Mouse (Mus musculus): ENCODE measurements around the gene Ank3. TPM values are rescaled to one million over a fixed set of nuclear protein-coding genes. Genes with fewer than 3 reads are reported as not detected.

Gene Ank3
- total RNA-seq, 1 experiment from 2014 or later, result 1.6 TPM

DNA sequence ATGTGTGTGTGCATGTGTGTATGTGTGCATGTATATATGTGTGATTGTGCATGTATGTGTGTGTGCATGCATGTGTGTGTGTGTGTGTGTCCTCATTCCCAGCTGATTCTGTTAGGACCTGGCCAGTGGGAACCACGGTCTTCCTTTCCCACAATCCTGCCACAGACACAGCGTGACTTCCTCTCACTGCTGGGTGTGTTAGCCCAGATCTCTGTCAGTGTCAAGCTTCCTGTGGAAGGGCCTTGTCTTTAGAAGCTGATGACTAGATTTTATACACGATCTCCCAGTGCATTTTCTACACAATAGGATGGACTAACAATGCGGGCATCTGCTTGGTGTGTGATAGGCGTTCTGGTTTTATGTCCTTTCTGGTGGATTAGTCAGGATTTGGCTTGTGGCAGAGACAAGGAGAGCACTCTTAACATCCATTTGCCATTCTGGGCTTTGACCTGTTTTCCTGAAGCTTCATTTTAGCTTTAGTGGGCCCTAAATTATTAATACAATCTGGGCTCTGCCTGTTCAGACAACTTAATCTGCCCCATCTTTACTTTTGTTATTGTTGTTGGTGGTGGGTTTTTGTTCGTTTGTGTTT is 322.4 kb downstream of the Ank3 start:
- ATAC-seq (ENCODE audit: extremely low read depth, insufficient number of reproducible peaks, low FRiP score, poor library complexity, severe bottlenecking), result no peak

DNA sequence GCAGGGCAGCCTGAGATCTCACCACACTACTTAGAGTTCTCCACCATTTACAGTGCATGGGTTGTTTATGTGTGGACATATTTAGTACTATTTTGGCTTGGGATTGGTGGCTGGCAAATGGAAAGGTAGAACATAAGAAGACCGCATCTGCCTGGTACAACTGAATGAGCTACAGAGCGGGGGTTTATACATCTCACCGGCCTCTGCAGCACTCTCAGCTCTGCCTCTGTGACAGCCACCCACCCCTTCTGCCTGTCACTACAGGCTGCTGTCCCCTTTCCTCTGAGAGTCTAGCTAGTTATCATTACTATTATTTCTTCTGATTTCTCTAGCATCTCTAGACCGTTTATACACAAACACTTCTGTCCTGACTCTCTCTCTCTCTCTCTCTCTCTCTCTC is 325.6 kb downstream of the Ank3 start:
- no peak for ATAC-seq (ENCODE audit: extremely low read depth, insufficient number of reproducible peaks, low FRiP score, poor library complexity, severe bottlenecking)

DNA sequence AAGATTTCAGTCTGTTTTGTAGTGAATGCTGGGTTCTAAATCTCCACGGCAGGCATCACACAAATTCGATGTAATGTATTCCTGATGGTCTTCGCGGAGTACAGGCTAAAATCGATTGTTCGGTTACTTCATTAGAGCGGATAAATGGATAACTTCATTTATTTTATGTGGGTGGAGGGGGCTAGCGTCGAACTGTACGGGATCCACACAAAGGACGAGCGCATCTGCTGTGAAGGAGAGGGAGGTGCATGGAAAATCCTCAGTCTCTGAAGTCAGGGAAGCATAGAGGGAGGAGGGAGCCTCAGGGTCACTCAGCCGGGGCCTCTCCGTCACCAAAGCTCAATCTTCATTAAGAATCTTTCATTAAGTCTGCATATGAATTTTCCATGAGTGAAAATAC is 326.5 kb downstream of the Ank3 start:
- ATAC-seq (ENCODE audit: extremely low read depth, insufficient number of reproducible peaks, low FRiP score, poor library complexity, severe bottlenecking), result no peak

DNA sequence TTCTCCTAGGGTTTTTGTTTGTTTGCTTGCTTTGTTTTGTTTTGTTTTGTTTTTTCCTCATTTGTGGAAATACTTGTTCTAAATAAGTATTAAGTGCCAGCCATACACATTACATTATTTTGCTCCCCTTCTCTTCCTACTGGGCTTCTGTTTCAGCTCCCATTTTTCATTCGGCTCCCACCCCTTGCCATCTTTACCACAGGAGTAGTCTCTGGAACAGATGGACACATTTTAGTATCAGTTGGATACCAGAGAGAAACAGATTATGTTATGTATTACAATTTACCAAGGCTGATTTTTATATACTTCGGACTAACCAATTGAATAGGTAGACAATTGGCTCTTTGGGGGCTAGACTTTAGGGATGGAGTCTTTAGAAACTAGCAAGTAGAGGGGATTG is 327.7 kb downstream of the Ank3 start:
- no peak for ATAC-seq (ENCODE audit: extremely low read depth, insufficient number of reproducible peaks, low FRiP score, poor library complexity, severe bottlenecking)

DNA sequence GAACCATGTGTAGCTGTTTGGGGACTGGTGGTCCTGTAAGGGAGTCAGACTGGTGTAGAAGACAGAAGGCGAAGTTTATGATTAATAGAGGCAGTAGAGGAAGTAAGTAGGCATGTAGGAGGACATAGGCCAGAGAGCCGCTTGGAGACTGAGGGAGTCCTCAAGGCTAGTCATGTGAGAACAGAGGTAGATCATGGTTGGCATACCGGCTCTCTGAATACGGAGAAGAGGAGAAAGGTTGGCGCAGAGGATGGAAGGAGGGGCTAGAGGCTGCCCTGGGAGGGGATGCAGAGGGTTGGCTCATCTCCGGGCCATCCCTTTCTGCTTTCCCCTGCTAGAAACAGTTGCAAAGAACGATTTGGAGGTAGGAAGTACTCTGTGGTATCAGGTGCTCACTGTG is 328.2 kb downstream of the Ank3 start:
- ATAC-seq (ENCODE audit: extremely low read depth, insufficient number of reproducible peaks, low FRiP score, poor library complexity, severe bottlenecking), result no peak

DNA sequence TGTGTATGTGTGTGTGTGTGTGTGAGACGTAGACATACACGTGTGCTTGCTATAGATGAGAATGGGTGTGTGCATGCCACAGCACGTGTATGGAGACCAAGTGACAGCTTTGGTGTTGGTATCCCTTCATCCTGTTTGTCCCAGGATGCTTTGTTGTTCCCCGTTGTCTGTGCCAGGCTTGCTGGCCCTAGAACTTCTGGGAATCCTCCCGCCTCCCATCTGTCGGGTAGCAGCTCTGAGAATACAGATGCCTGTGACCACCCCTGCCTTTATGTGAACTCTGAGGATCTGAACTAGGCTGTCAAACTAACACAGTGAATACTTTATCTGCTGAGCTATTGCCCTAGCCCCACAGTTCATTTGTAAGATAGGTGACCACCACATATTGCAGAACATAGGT is 330.3 kb downstream of the Ank3 start:
- ATAC-seq (ENCODE audit: extremely low read depth, insufficient number of reproducible peaks, low FRiP score, poor library complexity, severe bottlenecking), result no peak

DNA sequence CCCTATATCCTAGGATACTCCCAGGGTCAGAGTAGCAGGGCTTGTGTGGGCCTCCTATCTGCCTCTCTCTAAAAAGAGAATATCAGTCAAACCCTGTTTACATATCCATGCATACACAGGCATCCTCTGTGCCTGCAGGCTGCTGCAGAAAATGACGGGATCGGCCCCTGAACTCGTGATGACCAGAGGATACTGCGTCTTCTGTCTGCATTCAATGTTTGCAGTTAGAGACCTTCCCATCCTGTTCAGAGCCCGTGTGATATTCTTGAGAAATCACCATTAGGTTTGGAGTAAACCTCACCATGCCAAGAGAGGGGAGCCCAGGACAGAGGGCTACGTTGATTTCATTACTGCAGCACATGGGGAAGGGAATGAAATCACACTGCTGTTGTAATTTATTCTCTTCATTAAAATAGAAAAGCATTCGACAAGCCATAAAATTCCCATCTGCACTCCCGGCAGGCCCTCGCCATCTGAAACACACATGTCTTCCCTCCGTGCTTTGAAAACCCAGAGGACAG is 331.8 kb downstream of the Ank3 start:
- ATAC-seq (ENCODE audit: extremely low read depth, insufficient number of reproducible peaks, low FRiP score, poor library complexity, severe bottlenecking), result no peak

DNA sequence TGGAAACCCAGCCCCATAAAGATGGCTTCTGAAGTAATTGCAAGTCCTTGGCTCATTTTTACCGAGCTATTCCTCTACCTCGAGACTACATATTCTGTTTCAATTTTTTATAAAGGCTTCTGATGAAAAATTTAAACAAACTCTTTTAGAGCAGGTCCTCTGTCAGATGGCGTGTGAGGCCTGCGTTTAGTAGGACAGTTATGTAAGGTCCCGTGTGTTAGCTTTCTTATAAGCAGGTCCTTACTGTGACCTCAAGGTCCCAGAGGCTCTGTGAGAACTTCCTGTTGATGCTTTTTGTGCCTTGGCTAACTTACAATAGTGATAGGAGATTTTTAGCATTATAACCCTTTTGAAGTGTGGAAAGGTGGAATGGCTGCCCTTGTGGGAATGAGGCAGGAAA is 332.8 kb downstream of the Ank3 start:
- ATAC-seq (ENCODE audit: extremely low read depth, insufficient number of reproducible peaks, low FRiP score, poor library complexity, severe bottlenecking), result no peak

DNA sequence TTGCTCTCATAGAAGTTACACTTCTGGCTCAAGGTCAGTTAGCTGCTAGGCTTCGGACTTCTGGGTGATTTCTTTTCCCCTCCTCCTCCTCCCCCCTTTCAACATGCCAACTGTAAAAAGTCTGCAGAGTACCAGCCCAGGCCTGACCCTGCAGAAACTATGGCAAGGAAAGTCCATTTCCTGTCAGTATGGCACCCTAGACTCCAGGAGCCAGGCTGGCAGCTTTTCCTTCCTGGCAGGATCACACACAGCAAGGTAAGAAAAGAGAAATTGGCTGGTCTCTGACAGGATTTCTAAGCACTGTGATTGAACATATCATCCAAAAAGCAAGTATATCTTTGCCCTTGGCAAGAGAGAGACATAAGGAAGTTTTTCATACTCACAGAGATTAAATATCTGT is 333.3 kb downstream of the Ank3 start:
- ATAC-seq (ENCODE audit: extremely low read depth, insufficient number of reproducible peaks, low FRiP score, poor library complexity, severe bottlenecking), result no peak

DNA sequence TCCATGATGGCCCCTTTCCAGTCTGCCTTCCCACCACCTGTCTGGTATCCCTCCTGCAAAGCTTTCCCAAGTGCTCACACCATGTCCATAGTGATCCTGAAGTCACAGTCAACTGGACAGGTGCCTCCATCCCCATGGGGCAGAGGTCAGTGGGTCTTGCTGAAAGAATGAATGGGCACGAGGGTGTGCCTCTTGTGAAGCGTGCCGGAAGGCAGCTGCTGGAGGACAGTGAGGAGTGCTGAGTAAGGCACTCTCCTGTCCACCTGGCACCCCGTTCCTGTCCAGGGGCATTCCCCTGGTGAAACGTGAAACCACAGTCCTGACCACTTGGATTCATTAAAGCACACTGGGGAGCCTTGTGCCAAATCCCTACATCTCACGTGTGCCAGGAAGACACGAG is 337.7 kb downstream of the Ank3 start:
- ATAC-seq (ENCODE audit: extremely low read depth, insufficient number of reproducible peaks, low FRiP score, poor library complexity, severe bottlenecking), result no peak

DNA sequence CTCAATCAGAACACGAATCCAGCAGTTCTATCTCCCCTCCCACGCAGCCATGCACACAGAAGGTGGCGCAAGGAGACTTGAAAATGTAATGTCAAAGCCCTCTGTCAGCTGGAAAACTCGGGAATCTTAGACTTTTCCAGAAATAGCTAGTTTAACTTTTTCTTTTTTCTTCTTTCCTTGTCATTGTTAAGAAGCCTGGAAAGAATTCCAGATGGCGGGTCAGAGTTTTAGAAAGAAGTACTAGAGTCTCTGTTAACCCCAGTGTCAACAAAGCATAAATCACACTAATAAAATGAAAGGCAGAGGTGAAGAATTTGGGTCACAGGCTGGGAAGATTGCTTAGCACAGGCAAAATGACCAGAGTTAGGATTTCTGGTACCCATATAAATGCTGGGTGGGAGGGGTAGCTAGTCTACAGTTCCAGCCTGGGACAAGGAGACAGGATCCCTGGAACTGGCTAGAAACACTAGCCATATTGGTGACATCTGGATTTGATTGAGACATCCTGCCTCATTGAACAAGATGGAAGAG is 340.2 kb downstream of the Ank3 start:
- no peak for ATAC-seq (ENCODE audit: extremely low read depth, insufficient number of reproducible peaks, low FRiP score, poor library complexity, severe bottlenecking)

DNA sequence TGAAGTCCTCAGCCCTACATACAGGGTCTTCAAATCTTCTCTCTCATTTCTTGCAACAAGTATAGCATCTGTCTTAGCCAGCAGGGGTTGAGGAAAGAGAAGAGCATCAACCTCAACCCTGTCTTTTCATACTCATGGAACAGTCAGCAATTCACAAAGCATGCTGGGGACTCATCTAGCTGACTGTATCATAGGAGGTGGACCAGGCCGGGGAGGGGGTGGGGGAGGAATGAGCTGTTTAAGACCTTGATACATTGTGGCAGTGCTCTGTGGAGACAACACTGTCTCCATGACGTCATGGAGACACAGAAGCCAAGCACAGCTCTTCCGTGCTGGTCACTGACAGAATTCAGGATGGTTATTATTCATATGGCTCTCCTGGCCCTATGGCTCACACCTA is 344.0 kb downstream of the Ank3 start:
- ATAC-seq (ENCODE audit: extremely low read depth, insufficient number of reproducible peaks, low FRiP score, poor library complexity, severe bottlenecking), result no peak

DNA sequence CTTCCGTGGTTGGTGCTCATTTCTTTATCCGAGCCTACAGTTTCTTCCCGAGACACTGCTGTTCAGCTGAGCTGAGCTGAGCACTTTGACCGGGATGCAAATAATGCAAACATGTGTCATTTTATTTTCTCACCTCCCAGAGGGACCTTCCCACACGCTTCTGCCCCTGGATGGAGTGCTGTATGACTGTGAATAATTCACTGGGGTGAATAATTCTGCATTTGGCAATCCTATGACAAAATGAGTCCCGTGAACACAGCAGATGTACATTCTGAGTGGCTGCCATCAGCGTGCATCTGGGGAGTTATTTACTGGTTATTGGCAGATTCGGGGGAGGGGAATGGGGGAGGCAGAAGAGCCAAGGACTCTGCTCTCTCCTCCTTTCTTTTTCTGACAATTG is 345.6 kb downstream of the Ank3 start:
- no peak for ATAC-seq (ENCODE audit: extremely low read depth, insufficient number of reproducible peaks, low FRiP score, poor library complexity, severe bottlenecking)

DNA sequence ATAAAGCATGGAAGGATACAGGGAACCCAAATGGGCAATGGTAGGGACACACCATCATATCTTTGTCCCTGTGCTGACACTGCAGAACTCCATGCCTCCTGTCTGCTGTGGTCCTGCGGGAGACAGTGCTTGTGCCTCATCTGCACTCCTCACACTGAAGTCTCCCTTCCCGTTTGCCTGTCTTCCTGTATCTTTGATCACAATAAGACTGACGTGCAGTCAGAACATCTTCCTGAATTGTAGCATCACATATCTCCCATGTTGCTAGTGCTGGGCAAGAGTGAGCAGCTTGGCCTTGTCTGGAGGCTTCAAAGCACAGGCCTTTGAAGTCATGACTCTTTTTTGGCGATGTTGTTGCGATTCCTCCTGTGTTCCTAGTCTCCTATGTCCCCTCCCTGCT is 346.3 kb downstream of the Ank3 start:
- ATAC-seq (ENCODE audit: extremely low read depth, insufficient number of reproducible peaks, low FRiP score, poor library complexity, severe bottlenecking), result no peak

DNA sequence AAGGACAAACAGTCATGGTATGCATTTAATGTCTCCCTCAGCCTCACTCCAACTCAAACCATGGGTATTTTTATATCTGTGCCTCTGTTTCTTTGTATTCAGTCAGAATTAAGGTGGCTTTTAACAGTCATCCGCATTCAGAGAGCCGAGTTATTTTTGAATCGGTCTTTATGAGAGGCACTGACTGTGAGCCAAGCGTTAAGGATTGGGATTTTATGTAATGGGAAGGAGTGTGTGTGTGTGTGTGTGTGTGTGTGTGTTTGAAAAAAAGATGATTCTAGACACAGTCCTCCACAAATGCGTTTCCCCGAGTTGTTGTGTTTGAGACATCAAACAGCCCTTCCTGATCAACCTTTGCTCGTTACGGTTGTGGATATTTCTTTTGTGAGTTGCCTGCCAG is 347.7 kb downstream of the Ank3 start:
- no peak for ATAC-seq (ENCODE audit: extremely low read depth, insufficient number of reproducible peaks, low FRiP score, poor library complexity, severe bottlenecking)

DNA sequence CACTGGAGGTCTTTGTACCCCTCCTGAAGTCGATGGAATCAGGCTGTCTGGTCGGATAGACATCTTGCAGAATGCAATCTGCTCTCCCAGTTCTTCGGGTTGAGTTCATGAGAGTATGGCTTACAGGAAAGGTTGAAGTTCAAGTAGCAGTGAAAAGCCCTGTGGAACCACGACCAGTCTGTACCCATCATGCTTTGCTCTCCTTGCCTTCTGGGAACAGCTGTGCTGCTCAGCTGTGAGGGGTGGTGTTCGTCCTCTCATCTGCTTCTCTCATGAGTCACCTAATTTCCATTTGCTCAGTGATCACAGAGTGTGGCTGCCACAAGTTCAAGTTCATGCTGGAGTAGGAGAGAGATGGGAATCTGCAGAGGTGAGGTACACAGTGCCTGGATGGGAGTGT is 348.2 kb downstream of the Ank3 start:
- no peak for ATAC-seq (ENCODE audit: extremely low read depth, insufficient number of reproducible peaks, low FRiP score, poor library complexity, severe bottlenecking)

DNA sequence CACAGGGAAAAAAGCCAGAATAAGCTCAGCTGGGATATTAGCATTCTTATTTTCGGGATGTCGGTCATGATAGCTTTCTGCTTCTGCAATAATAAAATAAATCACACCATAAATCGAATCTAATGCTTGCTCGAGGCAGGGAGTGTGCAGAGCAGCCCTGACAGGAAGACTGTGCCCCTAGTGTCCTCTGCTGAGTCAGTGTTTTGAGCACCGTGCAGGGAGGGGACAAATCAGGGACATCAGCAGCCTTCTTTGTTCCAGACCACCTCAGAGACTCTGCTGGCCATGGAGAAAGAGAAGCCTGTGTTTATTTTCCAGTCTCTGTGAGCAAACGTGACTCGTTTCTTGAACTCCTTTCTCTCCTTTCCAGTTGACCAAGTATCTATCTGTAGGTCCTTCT is 352.8 kb downstream of the Ank3 start:
- no peak for ATAC-seq (ENCODE audit: extremely low read depth, insufficient number of reproducible peaks, low FRiP score, poor library complexity, severe bottlenecking)

DNA sequence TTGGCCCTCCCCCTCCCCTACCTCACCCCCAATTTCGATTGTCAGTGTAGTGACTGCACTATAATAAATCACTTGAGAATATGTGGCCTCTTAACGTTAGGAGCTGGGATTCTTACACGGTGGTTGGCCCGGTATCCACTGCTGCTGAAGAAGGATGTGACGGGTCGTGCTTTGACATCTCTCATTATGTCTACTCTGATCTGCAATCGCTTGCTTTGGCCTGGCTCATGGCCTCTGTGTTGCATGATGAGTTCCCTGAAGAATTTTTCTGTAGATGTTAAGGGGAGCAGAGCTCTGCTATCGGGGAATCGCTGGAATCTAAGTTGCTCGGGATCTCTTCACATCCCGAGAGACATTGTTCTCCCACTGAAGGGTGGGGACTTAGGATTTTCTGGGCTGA is 354.9 kb downstream of the Ank3 start:
- ATAC-seq (ENCODE audit: extremely low read depth, insufficient number of reproducible peaks, low FRiP score, poor library complexity, severe bottlenecking), result no peak

DNA sequence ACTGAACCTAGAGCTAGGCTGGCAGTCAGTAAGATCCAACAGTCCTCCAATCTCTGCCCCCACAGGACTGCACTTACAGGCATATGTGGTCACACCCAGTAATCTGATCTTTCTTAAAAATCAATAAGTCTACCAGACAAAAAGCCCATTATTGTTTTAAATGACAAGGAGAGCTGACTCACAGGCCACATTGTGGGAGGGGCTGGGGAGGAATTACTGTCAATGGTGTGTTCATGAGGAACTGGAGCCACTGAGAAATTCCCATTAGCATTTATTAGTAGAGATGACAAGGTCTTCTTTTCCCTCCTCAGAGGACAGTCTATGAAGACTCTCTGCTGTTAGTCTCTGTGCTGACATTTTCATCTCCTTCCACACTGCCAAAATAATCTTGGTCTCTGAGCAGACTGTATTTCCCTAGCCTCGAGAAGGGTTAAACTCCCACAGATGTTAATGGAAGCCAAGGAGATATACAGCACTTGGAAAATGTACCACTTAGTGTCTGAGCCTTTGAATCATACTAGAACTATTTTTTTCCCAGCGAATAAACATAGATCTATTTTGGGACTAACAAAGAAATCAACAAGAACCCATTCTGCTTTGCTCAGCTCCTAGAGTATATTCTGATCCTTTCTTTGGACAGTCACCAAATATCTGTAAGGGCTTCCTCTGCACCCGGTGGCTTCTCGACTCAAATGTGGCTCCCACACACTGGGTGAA is 358.5 kb downstream of the Ank3 start:
- no peak for ATAC-seq (ENCODE audit: extremely low read depth, insufficient number of reproducible peaks, low FRiP score, poor library complexity, severe bottlenecking)

DNA sequence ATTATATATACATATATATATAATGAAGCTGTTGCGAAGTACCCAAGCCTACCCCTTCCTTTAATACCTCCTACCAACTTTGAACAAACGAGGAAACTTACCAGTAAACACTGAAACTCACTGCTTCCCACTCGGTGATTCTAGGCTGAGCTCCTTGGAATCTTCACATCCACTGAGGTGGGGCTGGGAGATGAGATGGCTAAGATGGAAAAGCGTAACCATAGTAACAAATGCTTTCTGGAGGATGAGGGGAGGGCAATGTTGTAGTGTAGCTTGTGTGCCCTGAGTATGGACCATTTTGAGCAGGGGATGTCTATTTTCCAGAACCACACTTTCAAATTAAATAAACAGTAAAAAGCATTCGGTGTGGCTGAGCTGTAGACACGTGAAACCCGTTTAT is 364.4 kb downstream of the Ank3 start:
- ATAC-seq (ENCODE audit: extremely low read depth, insufficient number of reproducible peaks, low FRiP score, poor library complexity, severe bottlenecking), result no peak

DNA sequence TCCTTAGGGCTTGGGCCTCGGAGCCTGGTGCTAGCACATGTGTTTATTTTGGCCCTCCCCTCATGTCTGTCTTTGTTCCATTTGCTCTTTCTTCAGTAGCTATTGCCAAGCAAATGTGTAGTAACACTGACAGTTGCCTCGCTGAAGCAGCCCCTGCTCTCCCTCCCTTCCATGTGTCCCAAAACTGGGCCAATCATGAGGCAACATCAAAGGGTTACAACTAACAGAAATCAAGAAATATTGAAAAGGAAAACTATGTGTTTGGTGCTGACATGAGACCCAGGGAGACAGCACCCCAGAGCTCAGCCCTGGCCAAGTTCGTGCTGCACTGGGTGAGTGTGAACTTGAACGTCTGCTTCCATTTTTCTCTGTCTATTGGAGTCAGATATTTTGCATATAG is 365.8 kb downstream of the Ank3 start:
- no peak for ATAC-seq (ENCODE audit: extremely low read depth, insufficient number of reproducible peaks, low FRiP score, poor library complexity, severe bottlenecking)

All from neutrophil, adult 5-6 weeks (primary cell).